Mouse (Mus musculus): ENCODE data around the gene Gm5799. TPM values are rescaled to one million over a fixed set of nuclear protein-coding genes. Genes with fewer than 3 reads are reported as not detected.

Gene Gm5799
- not detected in 4 replicates for total RNA-seq (2023)

DNA sequence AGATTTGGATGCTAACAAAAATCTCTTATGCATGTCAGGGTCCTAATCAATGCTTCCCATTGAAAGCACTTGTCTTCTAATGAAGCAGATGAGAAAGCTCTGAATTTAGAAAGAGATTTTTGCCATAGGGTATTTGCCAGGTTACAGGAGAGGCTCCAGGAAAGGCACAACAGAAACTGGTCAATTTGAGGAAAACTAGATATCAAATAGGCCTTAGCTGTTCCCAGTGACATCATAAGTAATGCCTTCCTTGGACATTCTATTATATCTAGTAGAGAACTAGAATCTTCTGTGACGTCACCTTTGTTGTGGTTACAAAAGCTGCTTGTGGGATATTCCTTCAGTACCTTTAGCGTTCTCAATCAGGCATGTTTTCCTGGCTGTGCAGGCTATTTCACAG is at the start of gene Gm5799:
Gm5799 (plus strand) TSS at position 301 of the 400 bp plus-strand sequence.

DNA sequence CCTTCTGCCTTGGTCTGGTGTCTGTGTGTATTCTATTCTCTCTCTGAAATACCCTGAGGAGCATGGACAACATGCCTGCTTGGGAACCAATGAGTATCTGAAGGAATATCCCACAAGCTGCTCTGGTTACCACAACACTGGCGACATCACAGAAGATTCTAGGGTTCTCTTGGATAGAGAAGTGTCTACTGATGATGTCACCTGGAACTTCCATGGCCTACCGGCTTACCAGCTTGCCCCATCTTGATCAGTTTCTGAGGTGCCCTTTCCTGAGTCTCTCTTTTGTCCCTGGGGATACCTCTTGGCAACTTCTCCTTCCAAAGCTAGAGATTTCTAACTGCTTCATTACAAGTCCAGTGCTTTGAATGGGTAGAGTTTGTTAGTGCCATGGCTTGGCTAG is 35.7 kb downstream of the Gm5799 start, which contains the start of gene Gm17654:
Gm17654 (minus strand) TSS at position 101 of the 400 bp plus-strand sequence.

Other genes with a start within 250 kb of the Gm5799 start
- gene Gm8127, start 249.7 kb upstream of the Gm5799 start, total RNA-seq (2023): not detected in 4 replicates
- not detected in 4 replicates for gene 1700001F09Rik, start 195.8 kb upstream of the Gm5799 start, total RNA-seq (2023)
- gene Gm8138, start 127.2 kb upstream of the Gm5799 start, total RNA-seq (2023): not detected in 4 replicates
- gene Gm17654, start 35.6 kb downstream of the Gm5799 start, total RNA-seq (2023): not detected in 4 replicates
- gene Gm10375, start 64.4 kb downstream of the Gm5799 start, total RNA-seq (2023): not detected in 4 replicates
- not detected in 4 replicates for gene Gm8165, start 133.6 kb downstream of the Gm5799 start, total RNA-seq (2023)
- gene Gm7324, start 154.3 kb downstream of the Gm5799 start, total RNA-seq (2023): 2.0 to 2.7 TPM (median 2.6 TPM) in 4 replicates
- gene Gm16506, start 183.9 kb downstream of the Gm5799 start, total RNA-seq (2023): not detected in 4 replicates
- not detected in 4 replicates for gene Gm6526, start 204.3 kb downstream of the Gm5799 start, total RNA-seq (2023)
- not detected in 4 replicates for gene Gm8180, start 241.2 kb downstream of the Gm5799 start, total RNA-seq (2023)